Mouse (Mus musculus) heart, postnatal 0 days (tissue): ENCODE data around the gene Papln. TPM values are rescaled to one million over a fixed set of nuclear protein-coding genes. Genes with fewer than 3 reads are reported as not detected.

Experiments
- ATAC-seq: fragments of 200-750 bp; cut with Nextera tagmentation; 2 replicates; pipeline ENCODE4 v1.8.0; 2017; ENCODE audit warnings: low read depth, moderate number of reproducible peaks, moderate library complexity; ENCODE audit not compliant: insufficient read depth
- DNase-seq: peaks from one replicate; pipeline ENCODE4 v3.0.0-alpha.2; 2016; ENCODE audit warnings: low spot score
- H3K27ac ChIP-seq: fragments of 300-500 bp; sonication (generic); 2 replicates; pipeline ENCODE4 v1.5.1; 2014; ENCODE audit warnings: low read depth, mild to moderate bottlenecking
- H3K27me3 ChIP-seq: fragments of 300-500 bp; sonication (generic); 2 replicates; pipeline ENCODE4 v1.6.1; 2014; ENCODE audit warnings: low read length, mixed read lengths; ENCODE audit not compliant: control insufficient read depth, insufficient read depth
- H3K36me3 ChIP-seq: fragments of 300-500 bp; sonication (generic); replicated peaks from 2 replicates; pipeline ENCODE4 v1.6.1; 2014; ENCODE audit warnings: low read length, mixed read lengths; ENCODE audit not compliant: control insufficient read depth, insufficient read depth
- H3K4me1 ChIP-seq: fragments of 300-500 bp; sonication (generic); 2 replicates; pipeline ENCODE4 v1.6.1; 2014; ENCODE audit warnings: antibody characterized with exemption; ENCODE audit not compliant: control insufficient read depth, insufficient read depth
- H3K4me2 ChIP-seq: fragments of 300-500 bp; sonication (generic); 2 replicates; pipeline ENCODE4 v1.6.1; 2014; ENCODE audit warnings: low read depth, mild to moderate bottlenecking, low read length, moderate library complexity
- H3K4me3 ChIP-seq: fragments of 300-500 bp; sonication (generic); 2 replicates; pipeline ENCODE4 v1.5.1; 2014; ENCODE audit warnings: low read depth, low read length
- H3K9ac ChIP-seq: fragments of 300-500 bp; sonication (generic); replicated peaks from 2 replicates; pipeline ENCODE4 v1.6.1; 2014; ENCODE audit warnings: low read depth, low read length, mixed read lengths
- H3K9me3 ChIP-seq: fragments of 300-500 bp; sonication (generic); replicated peaks from 2 replicates; pipeline ENCODE4 v1.6.1; 2016; ENCODE audit warnings: low read length; ENCODE audit not compliant: control insufficient read depth
- CTCF ChIP-seq: IDR thresholded peaks from 2 replicates; pipeline ENCODE4 v1.5.1; 2016; ENCODE audit warnings: antibody characterized with exemption, control low read depth, low read depth
- EP300 ChIP-seq: IDR thresholded peaks from 2 replicates; pipeline ENCODE4 v1.6.1; 2016; ENCODE audit warnings: antibody characterized with exemption, low read depth
- WGBS: fragments of 180-500 bp; shearing (Covaris S2); extraction: QIAGEN DNeasy Blood & Tissue Kit; methylation state at CpG from one replicate; pipeline ENCODE4 v1.1.7; 2014; 5-methylcytosine and 5-hydroxymethylcytosine counted together
- polyA plus RNA-seq: library from polyadenylated mRNA; unstranded; fragments of >200 nt; fragmentation: Nextera tagmentation; extraction: Ambion mirVana; gene quantifications from 2 replicates; pipeline ENCODE4 v1.2.1, GENCODE M21; 2015
- total RNA-seq: library from RNA; depleted of rRNA; stranded (reverse); fragments of >200 nt; gene quantifications from 2 replicates; pipeline ENCODE4 v1.2.3, GENCODE M21; 2014; ENCODE audit warnings: low replicate concordance

The Papln gene
- total and polyA plus RNA-seq, 2 experiments from 2014 or later, result 1.4 to 13.1 TPM

DNA sequence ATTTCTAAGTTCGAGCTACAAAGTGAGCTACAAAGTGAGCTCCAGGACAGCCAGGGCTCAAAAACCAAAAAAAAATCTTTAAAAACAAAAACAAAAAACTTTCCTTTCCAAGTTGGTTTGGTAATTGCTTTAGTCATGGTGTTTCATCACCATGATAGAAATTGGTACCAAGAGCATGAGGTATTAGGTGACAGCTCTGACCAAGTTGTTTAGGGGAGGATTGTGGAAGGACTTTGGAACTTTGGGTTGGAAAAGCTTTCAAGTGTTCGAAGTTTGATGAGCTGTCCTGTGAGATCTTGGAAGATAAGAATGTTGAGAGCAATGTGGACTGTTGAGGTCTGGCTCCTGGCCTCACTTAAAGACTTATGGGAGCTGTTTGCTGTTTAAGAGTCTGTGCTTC is 3.2 kb upstream of the Papln start:
- H3K4me1 ChIP-seq, result no peaks in the 10 kb centered on the region
- no peak overlapping the region for H3K4me3 ChIP-seq
- no peak overlapping the region for H3K27ac ChIP-seq

DNA sequence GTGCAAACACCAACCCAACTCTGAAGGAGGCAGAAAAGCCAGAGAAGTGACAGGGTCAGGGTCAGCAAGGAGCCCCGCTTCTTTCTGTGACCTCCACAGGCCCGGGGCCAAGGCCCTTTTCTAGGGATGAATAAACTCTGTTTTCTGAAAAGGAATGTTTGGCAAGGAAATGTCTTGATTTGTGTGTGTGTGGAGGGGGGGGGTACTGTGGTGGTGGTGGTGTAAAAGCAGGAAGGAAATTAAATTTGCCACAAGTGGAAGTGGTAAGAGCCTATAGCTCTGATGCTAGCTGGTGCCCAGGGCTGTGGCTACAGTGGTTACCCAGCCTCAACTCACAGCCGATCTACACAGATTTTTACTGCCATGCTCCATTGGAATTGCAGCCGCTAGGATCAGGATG is 728 bp upstream of the Papln start:
- TF ChIP-seq CTCF, result no peak
- TF ChIP-seq EP300, result no peak
- ATAC-seq (no peak), DNase-seq (no peak)
- Histone ChIP-seq H3K4me3 (no peak overlapping the region), H3K9me3 (no peaks in the 10 kb centered on the region), H3K27me3 (0 out of 2 replicates have a peak, but pooled peaks cover 7% of the 10 kb centered on the region), H3K4me2 (peak overlapping the region; percentile 71; the same call in 1 of the 2 replicates), H3K27ac (0 out of 2 replicates have a peak overlapping the region, but pooled peaks have one; percentile 35), H3K36me3 (no peaks in the 10 kb centered on the region), H3K4me1 (no peaks in the 10 kb centered on the region), H3K9ac (no peak overlapping the region)
- 49% methylated on average over 4 of the region's 4 CpGs for WGBS

More for the DNA sequence above, 3.2 kb upstream of the Papln start:
- no peak for ATAC-seq
- no peaks in the 10 kb centered on the region for H3K36me3 ChIP-seq
- no peak overlapping the region for H3K9ac ChIP-seq
- TF ChIP-seq EP300 (no peak), CTCF (no peak)
- DNase-seq, result no peak
- no peak overlapping the region for H3K4me2 ChIP-seq
- no peaks in the 10 kb centered on the region for H3K9me3 ChIP-seq
- H3K27me3 ChIP-seq, result 0 out of 2 replicates have a peak, but pooled peaks cover 7% of the 10 kb centered on the region
- 88% methylated on average over 2 of the region's 2 CpGs for WGBS

DNA sequence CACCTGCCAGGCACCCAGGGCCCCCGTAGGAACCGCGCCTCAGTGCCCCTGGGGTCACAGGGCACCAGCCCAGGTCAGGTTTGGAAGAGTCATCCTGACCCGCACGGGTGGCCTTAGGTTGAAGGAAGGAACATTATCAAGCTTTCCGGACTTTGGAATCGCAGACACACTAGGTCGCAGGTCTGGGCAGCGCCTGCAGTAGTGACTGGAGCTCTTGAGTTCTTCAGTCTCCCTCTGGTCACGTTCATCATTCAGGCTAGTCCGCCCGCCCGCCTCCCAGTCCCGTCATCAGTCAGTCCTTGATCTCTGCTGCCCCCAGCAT is 571 bp downstream of the Papln start:
- Histone ChIP-seq H3K4me1 (no peaks in the 10 kb centered on the region), H3K27ac (no peak overlapping the region), H3K27me3 (0 out of 2 replicates have a peak, but pooled peaks cover 7% of the 10 kb centered on the region), H3K9ac (peak overlapping the region; percentile 14; the same call in 1 of the 2 replicates), H3K4me3 (peak overlapping the region; percentile 42), H3K36me3 (no peaks in the 10 kb centered on the region), H3K9me3 (no peaks in the 10 kb centered on the region), H3K4me2 (peak overlapping the region; percentile 71)
- 4% methylated on average over 14 of the region's 14 CpGs for WGBS
- no peak for TF ChIP-seq CTCF
- no peak for TF ChIP-seq EP300
- ATAC-seq (no peak), DNase-seq (no peak)

DNA sequence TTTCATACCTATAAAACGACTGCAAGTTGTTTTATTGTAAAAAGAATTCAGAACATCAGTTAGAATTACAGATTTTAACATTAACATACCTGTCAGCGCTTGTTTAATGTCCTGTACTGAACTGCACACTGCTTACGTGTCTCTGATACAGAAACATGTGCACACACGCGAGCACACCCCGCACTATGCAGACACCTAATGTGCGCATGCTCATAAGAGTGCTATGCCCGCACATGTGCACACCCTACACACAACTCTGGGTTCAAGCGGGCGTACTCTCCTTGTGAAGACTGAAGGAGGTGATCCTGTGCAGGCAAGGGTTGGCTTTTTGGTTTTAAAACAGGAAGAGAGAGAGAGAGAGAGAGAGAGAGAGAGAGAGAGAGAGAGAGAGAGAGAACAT is 1.1 kb downstream of the Papln start:
- ATAC-seq (no peak), DNase-seq (no peak)
- H3K4me3 ChIP-seq, result peak overlapping the region; percentile 42; the same call in 1 of the 2 replicates
- no peak for TF ChIP-seq CTCF
- TF ChIP-seq EP300, result no peak
- 76% methylated on average over 10 of the region's 10 CpGs for WGBS
- no peaks in the 10 kb centered on the region for H3K9me3 ChIP-seq
- no peaks in the 10 kb centered on the region for H3K36me3 ChIP-seq
- no peaks in the 10 kb centered on the region for H3K4me1 ChIP-seq
- no peak overlapping the region for H3K27ac ChIP-seq
- H3K27me3 ChIP-seq, result 0 out of 2 replicates have a peak, but pooled peaks cover 7% of the 10 kb centered on the region
- H3K4me2 ChIP-seq, result peak overlapping the region; percentile 71
- no peak overlapping the region for H3K9ac ChIP-seq

DNA sequence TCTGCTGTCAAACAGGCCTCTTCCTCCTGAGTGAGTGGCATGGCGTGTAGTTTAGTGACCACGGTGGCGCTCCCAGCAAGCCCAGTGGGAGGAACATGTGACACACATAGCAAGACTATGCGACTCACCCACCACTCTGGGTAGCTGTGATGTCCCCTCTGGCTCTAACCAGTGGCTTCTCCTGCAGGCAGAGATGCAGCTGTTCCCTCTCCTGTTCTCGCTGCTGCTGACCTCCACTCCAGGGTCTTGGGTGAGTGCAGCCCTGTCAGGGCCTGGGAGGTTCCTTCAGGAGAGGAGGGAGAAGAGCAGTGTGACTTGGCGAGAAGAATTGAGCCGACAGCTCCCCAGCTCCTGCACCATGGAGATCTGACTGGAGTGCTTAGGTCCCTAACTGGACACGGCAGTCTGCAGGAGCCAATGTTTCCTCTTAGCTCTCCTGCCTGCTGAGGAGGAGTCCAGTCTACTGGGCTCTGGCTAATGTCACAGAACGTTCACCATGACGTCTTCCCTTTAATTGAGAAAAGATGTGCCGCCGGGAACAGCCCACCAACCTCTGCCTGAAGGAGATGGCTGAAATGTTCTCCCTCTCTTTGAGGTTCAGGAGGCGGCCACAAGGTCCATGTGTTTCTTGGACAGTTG is 2.6 kb downstream of the Papln start:
- TF ChIP-seq CTCF (no peak), EP300 (no peak)
- peaks cover 7% of the 10 kb centered on the region for H3K4me1 ChIP-seq
- WGBS, result 75% methylated on average over 13 of the region's 13 CpGs
- DNase-seq (no peak), ATAC-seq (no peak)
- no peaks in the 10 kb centered on the region for H3K9me3 ChIP-seq
- H3K4me3 ChIP-seq, result no peak overlapping the region
- no peak overlapping the region for H3K4me2 ChIP-seq
- no peaks in the 10 kb centered on the region for H3K36me3 ChIP-seq
- 0 out of 2 replicates have a peak, but pooled peaks cover 7% of the 10 kb centered on the region for H3K27me3 ChIP-seq
- no peak overlapping the region for H3K27ac ChIP-seq
- no peak overlapping the region for H3K9ac ChIP-seq

DNA sequence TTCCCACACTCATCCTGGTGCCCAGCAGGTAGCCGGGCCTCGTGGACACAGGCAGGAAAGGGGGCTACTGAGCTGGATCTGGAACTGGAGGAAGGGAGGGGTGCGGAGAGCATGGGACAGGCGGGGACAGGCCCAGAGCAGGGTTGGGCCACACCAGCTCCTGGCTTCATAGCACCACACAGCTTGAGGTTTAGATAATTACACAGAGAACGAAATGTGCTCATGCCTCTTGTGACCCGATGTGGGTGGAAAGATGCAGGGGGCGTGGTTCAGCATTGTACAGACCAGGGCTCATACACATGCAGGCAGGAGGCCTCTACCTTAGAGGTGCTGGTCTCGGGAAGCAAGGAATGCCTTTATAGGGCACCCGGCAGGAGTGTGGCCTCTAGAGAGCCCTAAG is 4.4 kb downstream of the Papln start:
- TF ChIP-seq CTCF (no peak), EP300 (no peak)
- ATAC-seq, result no peak
- H3K4me1 ChIP-seq, result peaks cover 7% of the 10 kb centered on the region
- no peak overlapping the region for H3K27ac ChIP-seq
- H3K9me3 ChIP-seq, result no peaks in the 10 kb centered on the region
- 0 out of 2 replicates have a peak, but pooled peaks cover 7% of the 10 kb centered on the region for H3K27me3 ChIP-seq
- H3K4me3 ChIP-seq, result no peak overlapping the region
- H3K9ac ChIP-seq, result no peak overlapping the region
- H3K4me2 ChIP-seq, result no peak overlapping the region
- WGBS, result 69% methylated on average over 9 of the region's 9 CpGs
- no peak for DNase-seq
- no peaks in the 10 kb centered on the region for H3K36me3 ChIP-seq
